Mouse (Mus musculus): Measurements from ENCODE around the gene Micu1. TPM values are rescaled to one million over a fixed set of nuclear protein-coding genes. Genes with fewer than 3 reads are reported as not detected.

The Micu1 gene
- polyA plus RNA-seq, 1 experiment from 2014 or later, result 26.4 TPM

- H3K36me3 ChIP-seq (replicated peaks; ENCODE audit: insufficient read depth, low read length), result no peaks in the 10 kb centered on the region
- no peak overlapping the region for H3K9ac ChIP-seq (replicated peaks)
- no peak for TF ChIP-seq EP300 (IDR thresholded peaks at IDR 0.05; ENCODE audit: low read depth)
- no peak for TF ChIP-seq CTCF (IDR thresholded peaks at IDR 0.05; ENCODE audit: low read depth)
- H3K4me1 ChIP-seq (ENCODE audit: insufficient read depth), result peaks cover 11% of the 10 kb centered on the region
- no peak for DNase-seq
- ATAC-seq, result no peak
- H3K27ac ChIP-seq (ENCODE audit: low read depth), result no peak overlapping the region
- no peaks in the 10 kb centered on the region for H3K27me3 ChIP-seq (ENCODE audit: insufficient read depth, low read length)
- 79% methylated on average over 5 of the region's 5 CpGs for WGBS (ENCODE audit: insufficient replicate concordance)
- H3K4me3 ChIP-seq (ENCODE audit: low read depth, low read length), result no peak overlapping the region
- H3K9me3 ChIP-seq (ENCODE audit: low read length), result no peaks in the 10 kb centered on the region
- no peak overlapping the region for H3K4me2 ChIP-seq (ENCODE audit: low read depth, low read length)
Observed at GRCm38 (mm10) chr10:59699516-59699915, 2.8 kb upstream of the Micu1 start.

GRCm38 (mm10) chr10:59701805-59702204, 472 bp upstream of the Micu1 start:
- DNase-seq (no peak), ATAC-seq (no peak)
- H3K4me3 ChIP-seq (ENCODE audit: low read depth, low read length), result peak overlapping the region; percentile 84
- H3K27me3 ChIP-seq (ENCODE audit: insufficient read depth, low read length), result no peaks in the 10 kb centered on the region
- peaks cover 11% of the 10 kb centered on the region for H3K4me1 ChIP-seq (ENCODE audit: insufficient read depth)
- no peak overlapping the region for H3K9ac ChIP-seq (replicated peaks)
- WGBS (ENCODE audit: insufficient replicate concordance), result 37% methylated on average over 5 of the region's 5 CpGs
- peak overlapping the region; percentile 83 for H3K4me2 ChIP-seq (ENCODE audit: low read depth, low read length)
- no peak for TF ChIP-seq CTCF (IDR thresholded peaks at IDR 0.05; ENCODE audit: low read depth)
- TF ChIP-seq EP300 (IDR thresholded peaks at IDR 0.05; ENCODE audit: low read depth), result no peak
- no peak overlapping the region for H3K27ac ChIP-seq (ENCODE audit: low read depth)
- H3K36me3 ChIP-seq (replicated peaks; ENCODE audit: insufficient read depth, low read length), result no peaks in the 10 kb centered on the region
- H3K9me3 ChIP-seq (ENCODE audit: low read length), result no peaks in the 10 kb centered on the region

GRCm38 (mm10) chr10:59703060-59703760, 933 bp downstream of the Micu1 start:
- peak overlapping the region; percentile 83 for H3K4me2 ChIP-seq (ENCODE audit: low read depth, low read length)
- H3K27me3 ChIP-seq (ENCODE audit: insufficient read depth, low read length), result no peaks in the 10 kb centered on the region
- peak overlapping the region; percentile 83 for H3K9ac ChIP-seq (replicated peaks)
- no peaks in the 10 kb centered on the region for H3K9me3 ChIP-seq (ENCODE audit: low read length)
- no peaks in the 10 kb centered on the region for H3K36me3 ChIP-seq (replicated peaks; ENCODE audit: insufficient read depth, low read length)
- peak overlapping the region; percentile 78 for H3K27ac ChIP-seq (ENCODE audit: low read depth)
- ATAC-seq, result peak; percentile 6; the same call in 1 of the 2 replicates
- TF ChIP-seq EP300 (IDR thresholded peaks at IDR 0.05; ENCODE audit: low read depth) (no peak), CTCF (IDR thresholded peaks at IDR 0.05; ENCODE audit: low read depth) (no peak)
- H3K4me3 ChIP-seq (ENCODE audit: low read depth, low read length), result peak overlapping the region; percentile 84
- 13% methylated on average over 15 of the region's 15 CpGs for WGBS (ENCODE audit: insufficient replicate concordance)
- no peak for DNase-seq
- H3K4me1 ChIP-seq (ENCODE audit: insufficient read depth), result peaks cover 11% of the 10 kb centered on the region

- Histone ChIP-seq H3K4me3 (ENCODE audit: low read depth, low read length) (no peak overlapping the region), H3K27me3 (ENCODE audit: insufficient read depth, low read length) (no peaks in the 10 kb centered on the region), H3K9me3 (ENCODE audit: low read length) (no peaks in the 10 kb centered on the region), H3K36me3 (replicated peaks; ENCODE audit: insufficient read depth, low read length) (peaks cover 10% of the 10 kb centered on the region; the same call in 1 of the 2 replicates), H3K4me2 (ENCODE audit: low read depth, low read length) (no peak overlapping the region), H3K27ac (ENCODE audit: low read depth) (no peak overlapping the region), H3K4me1 (ENCODE audit: insufficient read depth) (peaks cover 7% of the 10 kb centered on the region), H3K9ac (replicated peaks) (no peak overlapping the region)
- ATAC-seq (no peak), DNase-seq (no peak)
- TF ChIP-seq CTCF (IDR thresholded peaks at IDR 0.05; ENCODE audit: low read depth) (no peak), EP300 (IDR thresholded peaks at IDR 0.05; ENCODE audit: low read depth) (no peak)
- WGBS (ENCODE audit: insufficient replicate concordance), result 66% methylated on average over 6 of the region's 6 CpGs
Observed at GRCm38 (mm10) chr10:59706991-59707546, 4.8 kb downstream of the Micu1 start.

- WGBS (ENCODE audit: insufficient replicate concordance), result 70% methylated on average over 2 of the region's 2 CpGs
- Histone ChIP-seq H3K4me3 (ENCODE audit: low read depth, low read length) (no peak overlapping the region), H3K9me3 (ENCODE audit: low read length) (no peaks in the 10 kb centered on the region), H3K27me3 (ENCODE audit: insufficient read depth, low read length) (no peaks in the 10 kb centered on the region), H3K4me2 (ENCODE audit: low read depth, low read length) (no peak overlapping the region), H3K9ac (replicated peaks) (no peak overlapping the region), H3K27ac (ENCODE audit: low read depth) (no peak overlapping the region), H3K36me3 (replicated peaks; ENCODE audit: insufficient read depth, low read length) (peaks cover 10% of the 10 kb centered on the region; the same call in 1 of the 2 replicates), H3K4me1 (ENCODE audit: insufficient read depth) (peaks cover 6% of the 10 kb centered on the region; the same call in 1 of the 2 replicates)
- DNase-seq (no peak), ATAC-seq (no peak)
- TF ChIP-seq CTCF (IDR thresholded peaks at IDR 0.05; ENCODE audit: low read depth), result no peak
- no peak for TF ChIP-seq EP300 (IDR thresholded peaks at IDR 0.05; ENCODE audit: low read depth)
Observed at GRCm38 (mm10) chr10:59707595-59707994, 5.3 kb downstream of the Micu1 start.

GRCm38 (mm10) chr10:59709281-59709680, 7.0 kb downstream of the Micu1 start:
- no peak for ATAC-seq
- no peaks in the 10 kb centered on the region for H3K4me1 ChIP-seq (ENCODE audit: insufficient read depth)
- H3K4me3 ChIP-seq (ENCODE audit: low read depth, low read length), result no peak overlapping the region
- WGBS (ENCODE audit: insufficient replicate concordance), result 90% methylated on average over 7 of the region's 7 CpGs
- H3K27me3 ChIP-seq (ENCODE audit: insufficient read depth, low read length), result no peaks in the 10 kb centered on the region
- no peak overlapping the region for H3K27ac ChIP-seq (ENCODE audit: low read depth)
- H3K36me3 ChIP-seq (replicated peaks; ENCODE audit: insufficient read depth, low read length), result peaks cover 10% of the 10 kb centered on the region; the same call in 1 of the 2 replicates
- H3K4me2 ChIP-seq (ENCODE audit: low read depth, low read length), result no peak overlapping the region
- TF ChIP-seq CTCF (IDR thresholded peaks at IDR 0.05; ENCODE audit: low read depth) (no peak), EP300 (IDR thresholded peaks at IDR 0.05; ENCODE audit: low read depth) (no peak)
- no peak for DNase-seq
- no peak overlapping the region for H3K9ac ChIP-seq (replicated peaks)
- no peaks in the 10 kb centered on the region for H3K9me3 ChIP-seq (ENCODE audit: low read length)
